ENCODE assay signal across 8 mouse cellular contexts in genomic region chr11:77078273-77079134, GRCm38 (mm10). TPM values are rescaled to one million over a fixed set of nuclear protein-coding genes. Genes with fewer than 3 reads are reported as not detected.
DNase-seq lines count a peak whose midpoint lies in the region; ATAC-seq lines count a peak whose summit lies in the region.

Nsrp1 (minus strand) TSS chr11:77078435.

- H3K4me1 ChIP-seq in forebrain, embryonic 10.5 days, result peaks cover 15% of the 10 kb centered on the region
- H3K4me1 ChIP-seq in heart, embryonic 16.5 days (ENCODE audit: control insufficient read depth, insufficient read depth, low read length), result peaks cover 3% of the 10 kb centered on the region; the same call in 1 of the 2 replicates
- H3K4me1 ChIP-seq in liver, embryonic 15.5 days (replicated peaks), result peaks cover 20% of the 10 kb centered on the region
- 0 out of 2 replicates have a peak, but pooled peaks cover 3% of the 10 kb centered on the region for H3K4me1 ChIP-seq in neural tube, embryonic 12.5 days

- peaks cover 29% of the 10 kb centered on the region for H3K36me3 ChIP-seq in forebrain, embryonic 10.5 days (replicated peaks)
- H3K36me3 ChIP-seq in heart, embryonic 16.5 days (ENCODE audit: control insufficient read depth, insufficient read depth), result peaks cover 14% of the 10 kb centered on the region
- H3K36me3 ChIP-seq in liver, embryonic 15.5 days (replicated peaks), result peaks cover 26% of the 10 kb centered on the region
- peaks cover 17% of the 10 kb centered on the region for H3K36me3 ChIP-seq in neural tube, embryonic 12.5 days

- H3K4me2 ChIP-seq in heart, embryonic 16.5 days (ENCODE audit: low read depth, low read length), result peak within 1 kb of the TSS; percentile 97
- H3K4me2 ChIP-seq in liver, embryonic 15.5 days, result peak within 1 kb of the TSS; percentile 84
- peak within 1 kb of the TSS; percentile 74 for H3K4me2 ChIP-seq in neural tube, embryonic 12.5 days (replicated peaks)

- ATAC-seq in heart, embryonic 16.5 days (replicated peaks; ENCODE audit: extremely low read depth, insufficient read depth, low FRiP score), result peak; percentile 99
- ATAC-seq in liver, embryonic 15.5 days (ENCODE audit: insufficient read depth), result peak; percentile 96
- ATAC-seq in neural tube, embryonic 12.5 days (ENCODE audit: low FRiP score, low read depth), result peak; percentile 98

- peak within 1 kb of the TSS; percentile 75 for H3K4me3 ChIP-seq in forebrain, embryonic 10.5 days
- peak within 1 kb of the TSS; percentile 79 for H3K4me3 ChIP-seq in heart, embryonic 16.5 days (ENCODE audit: low read length)
- H3K4me3 ChIP-seq in liver, embryonic 15.5 days (replicated peaks), result peak within 1 kb of the TSS; percentile 78
- H3K4me3 ChIP-seq in neural tube, embryonic 12.5 days, result peak within 1 kb of the TSS; percentile 70

- H3K27ac ChIP-seq in forebrain, embryonic 10.5 days, result peak within 1 kb of the TSS; percentile 92
- peak within 1 kb of the TSS; percentile 83 for H3K27ac ChIP-seq in heart, embryonic 16.5 days (ENCODE audit: low read length)
- H3K27ac ChIP-seq in liver, embryonic 15.5 days (replicated peaks), result peak within 1 kb of the TSS; percentile 86
- H3K27ac ChIP-seq in neural tube, embryonic 12.5 days, result peak within 1 kb of the TSS; percentile 82

- peaks cover 12% of the 10 kb centered on the region; the same call in 1 of the 2 replicates for H3K27me3 ChIP-seq in forebrain, embryonic 10.5 days (ENCODE audit: poor library complexity, severe bottlenecking)
- H3K27me3 ChIP-seq in heart, embryonic 16.5 days (ENCODE audit: control insufficient read depth, insufficient read depth, low read length), result peaks cover 10% of the 10 kb centered on the region
- H3K27me3 ChIP-seq in liver, embryonic 15.5 days, result peaks cover 30% of the 10 kb centered on the region
- H3K27me3 ChIP-seq in neural tube, embryonic 12.5 days (replicated peaks), result 0 out of 2 replicates have a peak, but pooled peaks cover 4% of the 10 kb centered on the region

- peak within 1 kb of the TSS; percentile 84 for H3K9ac ChIP-seq in heart, embryonic 16.5 days (ENCODE audit: low read length)
- peak within 1 kb of the TSS; percentile 76 for H3K9ac ChIP-seq in liver, embryonic 15.5 days
- H3K9ac ChIP-seq in neural tube, embryonic 12.5 days, result peak within 1 kb of the TSS; percentile 76

- no peaks in the 10 kb centered on the region for H3K9me3 ChIP-seq in forebrain, embryonic 10.5 days
- H3K9me3 ChIP-seq in heart, embryonic 16.5 days (replicated peaks; ENCODE audit: control insufficient read depth, low read length), result no peaks in the 10 kb centered on the region
- no peaks in the 10 kb centered on the region for H3K9me3 ChIP-seq in liver, embryonic 15.5 days (replicated peaks)
- H3K9me3 ChIP-seq in neural tube, embryonic 12.5 days, result no peaks in the 10 kb centered on the region

- 5% methylated on average over 48 of the region's 48 CpGs for WGBS in forebrain, embryonic 10.5 days
- 3% methylated on average over 48 of the region's 48 CpGs for WGBS in heart, embryonic 16.5 days
- WGBS in liver, embryonic 15.5 days (ENCODE audit: insufficient replicate concordance), result 4% methylated on average over 48 of the region's 48 CpGs
- WGBS in neural tube, embryonic 12.5 days, result 4% methylated on average over 48 of the region's 48 CpGs

- DNase-seq in CD8-positive naive resting alpha-beta T cell, adult 2 months (ENCODE audit: low read depth in 2 of 2, low spot score in 2 of 2), result peak; percentile 84 to 85
- peak; percentile 91 for DNase-seq in c-Kit-positive CD71-negative TER-119-negative erythroid progenitor cells, embryonic 14.5 days (ENCODE audit: low read depth)
- peak; percentile 98 for DNase-seq in forebrain, embryonic 10.5 days (ENCODE audit: extremely low spot score, low spot score)
- DNase-seq in kidney, postnatal 36 days, result peak; percentile 96 to 97
- DNase-seq in telencephalon, adult 2 months (ENCODE audit: low read depth, low spot score), result peak; percentile 92

RNA-seq across cellular contexts. Expression of gene Nsrp1, which starts in this region (rescaled TPM):
- polyA plus RNA-seq in forebrain, embryonic 10.5 days (2016; fragmentation: Nextera tagmentation; extraction: Ambion mirVana), result 65.5 and 70.4 TPM in 2 replicates
- 45.2 and 50.1 TPM in 2 replicates for polyA plus RNA-seq in heart, embryonic 16.5 days (2015; fragmentation: Nextera tagmentation; extraction: Ambion mirVana)
- 18.4 and 21.0 TPM in 2 replicates for polyA plus RNA-seq in liver, embryonic 15.5 days (2015; fragmentation: Nextera tagmentation; extraction: Ambion mirVana)
- polyA plus RNA-seq in neural tube, embryonic 12.5 days (2016; fragmentation: Nextera tagmentation; extraction: Ambion mirVana), result 60.4 and 66.0 TPM in 2 replicates

Comparison
In these comparisons a context has a peak if more than half of its experiments do, and no peak if none do; other contexts are left out.
1. Peak in every context shown above with its lines: DNase-seq, ATAC-seq, H3K4me3 ChIP-seq and H3K27ac ChIP-seq.